Mouse (Mus musculus) brain, embryonic 14.5 days (tissue): ENCODE measurements at regions not wholly inside any gene's neighbourhood (a gene's known extent, or its start where the extent isn't known, plus 50 kb on each side); places are given as distances from the start of the nearest gene placed in this dataset.

ENCODE experiments used
- CTCF ChIP-seq: fragments of 200-500 bp; IDR thresholded peaks from 2 replicates; pipeline ENCODE4 v1.5.1; 2012; ENCODE audit warnings: inconsistent platforms, mild to moderate bottlenecking, moderate library complexity, borderline replicate concordance; ENCODE audit not compliant: insufficient read depth, insufficient read length; ENCODE audit errors: extremely low read depth
- POLR2A ChIP-seq: fragments of 200-500 bp; IDR thresholded peaks from 2 replicates; pipeline ENCODE4 v1.6.1; 2012; ENCODE audit warnings: mild to moderate bottlenecking, inconsistent platforms, borderline replicate concordance; ENCODE audit not compliant: poor library complexity, insufficient read depth, insufficient read length, severe bottlenecking; ENCODE audit errors: extremely low read depth

DNA sequence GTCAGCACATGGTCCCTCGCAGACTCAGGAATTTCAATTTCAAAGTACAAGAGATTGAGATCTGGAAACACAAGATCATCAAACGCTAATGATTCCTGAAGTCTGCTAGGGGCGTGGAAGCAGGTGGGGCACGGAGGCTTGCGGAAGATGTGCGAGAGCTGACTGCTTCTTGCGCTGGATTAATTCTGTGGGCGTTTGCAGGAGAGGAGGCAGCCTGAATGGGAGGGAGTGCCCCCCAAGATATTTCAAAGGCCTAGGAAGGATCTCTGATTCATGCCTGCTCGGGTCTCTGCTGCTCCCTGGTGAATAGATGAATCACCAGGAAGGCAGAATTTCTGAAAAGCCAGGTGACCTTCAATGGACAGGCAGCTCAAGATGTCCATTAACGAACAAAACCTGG is 442.1 kb downstream of the Tmem114 start:
- TF ChIP-seq POLR2A (no peak), CTCF (no peak)
